Mouse (Mus musculus): Measurements from ENCODE around the gene Frmd5.
A peak's percentile ranks its signal among the peaks of the same experiment; 100 is the strongest.
"Not testable (repeated sequence)": the region's sequence is repeated elsewhere in the genome, so short reads cannot be mapped to it uniquely, and the experiment has no call there.

The Frmd5 gene

DNA sequence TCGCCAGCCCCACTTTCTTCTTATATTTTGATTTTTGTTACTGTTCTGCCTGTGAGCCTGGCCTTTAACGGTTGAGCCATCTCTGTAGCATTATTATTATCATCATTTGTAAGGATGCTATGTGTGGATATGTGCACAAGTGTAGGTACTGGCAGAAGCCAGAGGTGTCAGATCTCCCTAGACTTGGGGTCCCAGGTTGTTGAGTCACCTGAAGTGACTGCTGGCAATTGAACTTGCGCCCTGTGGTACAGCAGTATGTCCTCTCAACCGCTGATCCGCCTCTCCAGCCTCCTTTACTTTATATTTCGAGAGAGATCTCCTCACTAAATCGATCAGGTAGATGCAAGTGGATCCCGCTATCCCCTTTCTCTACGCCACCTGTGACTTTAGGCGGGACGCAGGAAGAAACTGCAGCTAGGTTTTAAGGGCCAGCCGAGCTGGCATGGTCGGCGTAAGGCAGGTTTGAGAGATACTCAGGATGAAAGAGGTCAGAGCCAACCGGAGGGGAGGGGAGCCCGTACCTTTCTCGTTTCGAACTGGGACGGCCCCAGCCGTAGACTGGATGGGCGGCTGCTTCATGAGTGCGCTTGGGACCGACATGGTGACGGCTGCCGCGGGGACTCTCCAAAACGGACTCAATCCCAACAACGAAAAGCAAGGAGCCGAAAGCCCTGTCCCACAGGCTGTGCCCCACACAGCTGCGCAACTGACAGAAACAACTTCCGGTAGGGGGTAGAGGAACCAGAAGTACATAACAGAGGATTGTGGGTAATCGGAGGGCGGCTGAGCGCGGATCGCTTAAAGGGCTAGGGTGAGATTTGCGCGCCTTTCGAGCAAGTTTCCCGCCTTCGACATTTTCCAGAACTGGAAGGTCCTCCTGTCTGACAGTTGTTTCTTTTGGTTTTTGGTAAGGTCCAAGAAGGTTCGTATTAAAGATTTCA, 300.7 kb downstream of the Frmd5 start, which contains the start of the genes Mfap1a and Wdr76:
TSS of gene Mfap1a (minus strand) at position 724 of the 941 bp plus-strand sequence.
TSS of gene Wdr76 (plus strand) at position 782 of the 941 bp plus-strand sequence.
- peak; percentile 81 for DNase-seq (ENCODE audit: low read depth, low spot score)

DNA sequence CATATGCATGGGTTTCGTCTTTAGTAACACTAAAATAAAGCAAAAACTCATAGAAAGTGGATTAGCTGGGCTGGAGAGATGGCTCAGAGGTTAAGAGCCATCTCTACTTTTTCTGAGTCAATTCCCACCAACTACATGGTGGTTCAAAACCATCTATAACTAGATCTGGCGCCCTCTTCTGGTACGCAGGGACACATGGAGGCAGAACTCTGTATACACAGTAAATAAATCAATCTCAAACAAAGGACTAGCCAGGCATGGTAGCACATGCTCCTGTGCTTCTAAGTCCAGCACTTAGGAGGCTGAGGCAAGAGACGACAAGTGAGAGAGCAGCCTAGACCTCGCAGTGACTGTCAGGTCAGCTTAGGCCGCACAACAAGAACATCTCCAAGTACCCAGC, 305.3 kb downstream of the Frmd5 start:
- DNase-seq (ENCODE audit: low read depth, low spot score): not testable (repeated sequence)

Measured in retina, adult 2 months (tissue).